Mouse (Mus musculus): Measurements from ENCODE around the gene Csrnp1.

DNA sequence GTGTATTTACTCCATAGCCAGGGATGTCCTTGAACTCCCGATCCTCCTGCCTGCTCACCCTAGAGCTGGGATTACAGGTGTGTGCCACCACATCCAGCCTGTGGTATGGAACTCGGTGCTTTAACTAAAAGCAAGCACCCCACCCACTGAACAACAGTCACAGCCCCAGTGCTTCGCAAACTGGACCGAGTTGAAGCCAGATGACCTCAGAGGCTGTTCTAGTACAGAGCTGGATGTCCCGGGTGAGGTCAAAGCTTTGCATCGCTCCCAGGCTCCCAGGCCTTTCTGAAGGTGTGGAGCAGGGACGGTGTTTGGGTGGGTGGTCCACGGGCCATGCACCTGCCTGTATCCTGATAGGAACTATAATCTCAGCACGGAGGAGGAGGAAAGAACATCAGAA, 33.1 kb downstream of the Csrnp1 start:
- TF ChIP-seq CTCF (IDR thresholded peaks at IDR 0.05; ENCODE audit: extremely low read depth, insufficient read depth, insufficient read length, insufficient replicate concordance) (no peak), POLR2A (IDR thresholded peaks at IDR 0.05; ENCODE audit: low read depth, low read length) (no peak)
